Mouse (Mus musculus) kidney, postnatal 36 days (tissue): ENCODE measurements at regions not wholly inside any gene's neighbourhood (a gene's known extent, or its start where the extent isn't known, plus 50 kb on each side); places are given as distances from the start of the nearest gene placed in this dataset.

Experiments
- DNase-seq, 2 experiments: peaks; one replicate each; pipeline ENCODE4 v3.0.0; 2021 to 2022; ENCODE audit warnings: mixed read lengths in 2 of 2

GRCm38 (mm10) chr9:68268551-68268950, 385.0 kb upstream of the Rora start:
- no peak for DNase-seq

- DNase-seq: peak; percentile 44 to 47
Observed at GRCm38 (mm10) chr9:68302232-68302925, 351.2 kb upstream of the Rora start.

- no peak for DNase-seq
Observed at GRCm38 (mm10) chr9:68330721-68331120, 322.9 kb upstream of the Rora start.

- no peak for DNase-seq
Observed at GRCm38 (mm10) chr9:68340921-68341320, 312.7 kb upstream of the Rora start.

DNA sequence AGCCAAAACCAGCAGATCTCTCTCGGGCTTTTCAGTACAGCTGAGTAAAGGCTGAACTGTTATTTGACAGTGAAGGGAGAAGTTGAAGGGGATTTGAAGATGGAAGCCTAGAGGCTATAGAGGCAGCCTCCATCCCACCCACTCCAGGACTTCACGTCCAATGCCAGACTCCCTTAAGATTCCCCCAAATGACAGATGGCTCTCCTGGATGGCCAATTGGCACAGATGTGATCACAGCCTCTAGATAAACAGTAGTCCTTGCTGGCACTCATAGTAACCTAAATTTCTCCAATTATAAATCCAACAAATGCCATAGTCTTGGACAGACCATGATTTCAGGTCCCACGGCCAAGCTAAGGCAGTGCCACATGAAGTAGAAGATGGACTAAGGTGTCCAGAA, 312.1 kb upstream of the Rora start:
- DNase-seq: no peak

DNA sequence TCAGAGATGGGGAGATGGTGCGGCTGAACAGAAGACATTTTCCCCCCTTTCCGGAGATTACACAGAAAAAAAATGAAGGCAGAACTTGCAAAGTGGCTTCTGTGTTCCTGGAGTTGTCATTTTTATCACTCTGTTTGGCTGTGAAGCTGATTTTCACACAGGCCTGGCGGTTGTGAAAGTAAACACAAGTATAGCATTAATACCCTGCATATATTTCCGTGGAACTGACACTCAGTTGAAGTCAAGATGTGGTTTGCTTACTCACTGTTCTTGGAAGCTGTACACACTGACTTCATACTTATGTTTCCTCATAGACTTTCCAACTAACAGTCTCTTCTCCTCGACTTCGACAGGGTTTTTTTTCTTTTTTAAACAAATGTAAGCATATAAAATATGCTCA, 306.2 kb upstream of the Rora start:
- DNase-seq: no peak

GRCm38 (mm10) chr9:68351466-68351865, 302.1 kb upstream of the Rora start:
- DNase-seq: no peak

- no peak for DNase-seq
Observed at GRCm38 (mm10) chr9:68354470-68354869, 299.1 kb upstream of the Rora start.

GRCm38 (mm10) chr9:68356078-68356477, 297.5 kb upstream of the Rora start:
- DNase-seq: no peak

DNA sequence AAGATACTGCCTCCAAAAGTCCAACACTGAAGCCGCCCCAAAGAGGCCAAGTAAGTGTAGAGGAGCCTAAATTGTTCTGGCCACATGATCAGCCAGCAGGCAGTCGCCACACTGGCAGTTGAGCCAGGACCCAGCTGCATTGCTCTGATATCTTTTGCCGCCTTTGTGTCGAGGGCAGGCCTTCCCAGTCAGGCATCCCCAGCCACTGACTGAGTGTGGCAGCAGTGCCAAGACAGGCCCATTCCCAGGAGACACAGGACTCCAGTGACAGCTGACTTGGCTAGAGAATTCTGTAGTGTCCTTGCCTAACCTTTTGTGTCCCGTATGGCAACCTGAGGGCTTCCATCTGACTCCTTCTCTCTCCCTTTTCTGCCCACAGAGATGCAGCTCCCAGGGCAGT, 296.4 kb upstream of the Rora start:
- DNase-seq: no peak

DNA sequence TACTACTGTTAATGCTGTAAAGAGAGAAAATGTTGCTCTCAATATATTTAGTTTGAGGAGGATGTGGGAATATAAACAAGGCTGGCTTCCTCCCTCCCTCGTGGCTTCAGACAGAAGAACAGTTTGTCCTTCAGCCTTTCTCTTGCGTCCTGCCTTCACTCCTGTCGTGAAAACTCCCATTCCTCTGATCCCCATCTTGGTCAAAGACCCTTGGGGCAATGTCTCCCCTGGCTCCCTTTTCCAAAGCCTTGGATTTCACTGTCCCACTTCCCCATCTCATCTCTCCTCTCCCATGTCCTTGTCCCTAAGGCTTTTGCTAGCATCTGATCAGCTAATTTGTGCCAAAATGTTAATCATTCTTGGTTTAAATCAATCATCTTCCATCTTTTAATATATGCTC, 286.6 kb upstream of the Rora start:
- no peak for DNase-seq

GRCm38 (mm10) chr9:68367556-68367955, 286.0 kb upstream of the Rora start:
- DNase-seq: no peak

DNA sequence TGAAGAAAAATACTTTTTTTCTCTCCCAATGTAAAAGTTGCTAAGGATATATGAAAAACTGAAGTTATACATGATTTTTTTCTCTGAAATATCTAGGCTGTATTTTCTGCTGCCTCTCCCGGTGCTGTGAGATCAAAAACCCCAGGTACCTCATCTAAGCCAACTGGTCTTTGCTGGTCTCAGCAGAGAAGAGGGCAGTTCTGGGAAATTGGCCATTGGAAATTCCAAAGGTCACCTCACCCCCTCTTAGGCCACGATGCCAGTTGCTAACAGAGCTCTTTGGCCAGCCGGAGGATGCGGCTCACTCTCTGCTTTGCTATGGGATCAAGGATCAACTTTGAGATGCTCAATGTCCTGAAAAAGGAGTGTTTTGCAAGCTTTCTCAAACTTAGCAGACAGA, 280.9 kb upstream of the Rora start:
- peak; percentile 74 to 82 for DNase-seq

GRCm38 (mm10) chr9:68376222-68376621, 277.4 kb upstream of the Rora start:
- no peak for DNase-seq

GRCm38 (mm10) chr9:68381871-68382270, 271.7 kb upstream of the Rora start:
- peak in 1 of 2 experiments; percentile 16 for DNase-seq

- no peak for DNase-seq
Observed at GRCm38 (mm10) chr9:68400930-68401329, 252.7 kb upstream of the Rora start.

- no peak for DNase-seq
Observed at GRCm38 (mm10) chr9:68402176-68402845, 251.3 kb upstream of the Rora start.

GRCm38 (mm10) chr9:68402981-68403380, 250.6 kb upstream of the Rora start:
- DNase-seq: no peak

DNA sequence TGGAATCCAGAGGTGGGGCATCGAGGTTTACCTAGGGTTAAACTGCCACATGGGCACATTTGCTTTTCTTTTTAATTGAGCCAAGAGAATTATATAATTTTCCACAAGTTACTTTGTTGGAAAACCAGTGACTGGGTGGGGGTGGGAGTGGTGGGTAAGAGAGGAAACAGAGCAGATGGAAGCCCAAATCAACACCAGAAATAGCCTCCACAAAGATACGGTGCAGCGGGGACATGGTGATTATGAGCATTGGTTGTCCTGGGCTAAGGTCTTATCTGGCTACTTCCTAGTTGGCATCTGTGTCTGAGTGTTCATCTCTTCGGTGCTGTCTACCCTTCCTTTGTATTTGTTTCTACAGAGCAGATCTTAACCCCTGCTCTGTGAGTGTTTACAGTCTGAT, 250.1 kb upstream of the Rora start:
- DNase-seq: no peak

DNA sequence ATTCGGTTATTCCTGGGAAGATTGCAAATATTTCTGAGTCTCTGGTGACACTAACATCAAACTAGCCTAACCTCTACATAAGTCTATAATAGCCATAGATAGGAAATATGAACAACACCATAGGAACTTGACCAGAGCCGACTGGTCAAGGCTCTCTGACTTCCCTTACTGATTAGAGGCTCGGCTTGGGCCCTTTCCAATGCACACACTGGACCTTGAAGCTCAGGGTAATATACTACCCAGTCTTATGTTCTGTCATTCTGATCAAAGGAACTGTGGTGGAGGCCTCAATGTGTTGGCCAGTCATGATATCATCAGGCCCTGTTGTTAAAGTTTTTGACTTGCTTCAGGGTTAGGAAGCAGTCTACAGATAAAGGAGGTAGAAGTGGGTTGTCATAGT, 243.8 kb upstream of the Rora start:
- no peak for DNase-seq

DNA sequence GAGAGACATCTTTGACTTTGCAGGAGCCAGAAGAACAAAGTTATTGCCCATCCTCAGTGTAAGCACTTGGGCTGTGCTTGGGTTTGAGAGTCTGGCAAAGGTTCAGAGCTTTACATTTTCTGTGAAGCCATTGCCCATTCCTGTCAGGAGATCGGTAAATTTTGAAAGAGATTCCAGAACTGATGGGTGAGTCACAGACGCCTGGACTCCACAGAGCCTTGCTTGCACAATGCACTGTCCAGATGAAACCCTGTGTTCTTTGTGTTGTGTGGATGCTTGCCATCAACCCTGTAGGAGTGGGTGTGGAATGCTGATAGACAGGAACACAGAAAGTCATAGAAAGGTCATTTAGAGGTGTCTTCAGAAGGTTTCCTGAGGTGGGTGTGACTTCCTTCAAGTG, 227.3 kb upstream of the Rora start:
- DNase-seq: no peak

DNA sequence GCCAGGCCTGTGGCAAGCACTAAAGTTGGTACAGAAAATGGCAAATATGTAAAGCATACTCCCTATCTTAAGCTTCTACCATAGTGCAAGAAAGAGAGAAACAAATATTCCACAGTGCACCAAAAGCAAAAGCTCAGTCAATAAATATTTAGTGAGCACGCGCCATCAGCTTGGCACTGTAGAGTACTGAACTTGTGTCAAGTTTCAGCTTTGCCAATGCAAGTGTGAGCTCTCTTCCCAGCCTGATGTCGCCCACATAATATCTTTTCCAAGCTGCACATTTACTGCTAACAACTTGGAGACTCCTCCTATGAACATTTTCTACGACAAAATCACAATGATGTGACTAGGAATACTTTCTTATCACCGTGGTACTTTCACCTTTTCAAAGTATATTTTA, 190.8 kb upstream of the Rora start:
- DNase-seq: no peak

DNA sequence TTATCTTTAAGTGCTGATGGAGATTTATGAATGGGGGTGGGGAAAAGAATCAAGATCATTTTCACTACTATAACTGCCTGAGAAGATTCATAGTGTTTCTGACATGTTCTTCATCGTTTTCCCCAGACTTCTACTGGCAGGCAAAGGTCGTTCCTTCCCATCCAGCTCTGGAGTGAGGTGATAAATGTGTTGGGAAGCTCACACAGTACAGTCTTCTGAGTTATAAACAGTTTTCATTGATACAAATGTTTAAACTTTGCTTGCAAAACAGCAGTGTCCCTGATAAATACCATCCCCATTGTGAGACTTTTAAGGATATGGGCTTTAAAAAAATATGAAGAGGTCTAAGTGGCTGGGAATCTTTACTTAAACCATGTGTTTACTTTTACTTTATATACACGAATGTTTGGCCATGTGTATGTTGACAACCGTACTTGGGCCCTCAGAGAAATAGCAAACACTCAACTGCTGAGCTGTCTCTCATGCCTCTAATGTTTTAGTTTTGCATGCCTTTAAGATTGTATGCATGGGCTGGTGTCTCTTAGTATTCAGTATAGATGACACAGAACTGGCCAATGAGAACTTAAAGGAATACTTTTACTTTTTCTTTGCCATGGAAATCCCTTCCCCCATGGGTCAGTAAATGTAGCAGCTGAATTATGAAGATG, 189.8 kb upstream of the Rora start:
- DNase-seq: no peak

GRCm38 (mm10) chr9:68466671-68467070, 186.9 kb upstream of the Rora start:
- DNase-seq: no peak
